Mouse (Mus musculus) 3T3-L1 (cell line): Measurements from ENCODE around the gene Tnk2.

Experiments used
- DNase-seq: peaks from one replicate; pipeline ENCODE4 v3.0.0-alpha.2; 2015; ENCODE audit warnings: low read depth, low spot score

Gene Tnk2

DNA sequence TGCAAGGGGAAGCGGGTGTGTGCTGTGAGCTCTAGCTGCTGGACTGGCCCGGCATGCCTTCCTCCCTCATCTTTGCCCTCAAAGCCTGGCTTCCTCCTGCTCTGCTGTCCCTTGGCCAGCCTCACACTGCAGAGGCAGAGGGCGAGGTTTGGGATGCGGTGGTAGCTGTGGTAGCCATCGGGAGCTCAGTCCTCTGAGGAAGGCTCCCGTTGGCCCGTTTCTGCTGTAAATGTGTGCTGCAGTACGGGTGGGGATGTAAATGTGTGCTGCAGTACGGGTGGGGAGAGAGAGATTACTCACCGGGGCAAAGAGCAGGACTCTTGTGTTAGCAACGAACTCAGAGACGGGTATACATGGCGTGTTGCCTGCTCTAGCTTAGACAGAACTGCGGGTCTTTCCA lies 35.1 kb downstream of the Tnk2 start:
- DNase-seq: peak; percentile 61

DNA sequence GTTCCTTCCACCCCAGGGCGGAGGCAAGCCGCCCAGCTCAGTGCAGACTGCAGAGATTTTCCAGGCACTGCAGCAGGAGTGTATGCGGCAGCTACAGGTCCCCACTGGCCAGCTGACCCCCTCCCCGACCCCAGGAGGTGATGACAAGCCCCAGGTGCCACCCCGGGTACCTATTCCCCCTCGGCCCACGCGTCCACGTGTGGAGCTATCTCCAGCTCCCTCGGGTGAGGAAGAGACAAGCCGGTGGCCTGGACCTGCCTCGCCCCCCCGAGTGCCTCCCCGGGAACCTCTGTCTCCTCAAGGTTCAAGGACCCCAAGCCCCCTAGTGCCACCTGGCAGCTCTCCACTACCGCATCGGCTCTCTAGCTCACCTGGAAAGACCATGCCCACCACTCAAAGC lies 36.3 kb downstream of the Tnk2 start:
- DNase-seq: no peak

DNA sequence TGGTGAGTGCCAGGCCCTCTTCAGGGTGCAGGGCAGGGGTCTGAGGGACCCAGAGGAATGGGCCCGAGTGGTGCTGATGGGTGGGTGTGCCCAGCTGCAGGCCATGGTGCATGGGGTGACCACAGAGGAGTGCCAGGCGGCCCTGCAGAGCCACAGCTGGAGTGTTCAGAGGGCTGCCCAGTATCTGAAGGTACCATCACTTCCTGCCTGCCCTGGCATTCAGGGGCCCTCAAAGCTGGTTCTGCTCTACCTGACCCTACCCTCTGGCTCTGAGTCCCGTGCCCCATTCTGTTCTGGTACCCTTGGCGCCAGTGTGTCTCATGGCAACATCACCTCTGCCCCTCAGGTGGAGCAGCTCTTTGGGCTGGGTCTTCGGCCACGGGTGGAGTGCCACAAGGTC lies 37.1 kb downstream of the Tnk2 start:
- DNase-seq: no peak

DNA sequence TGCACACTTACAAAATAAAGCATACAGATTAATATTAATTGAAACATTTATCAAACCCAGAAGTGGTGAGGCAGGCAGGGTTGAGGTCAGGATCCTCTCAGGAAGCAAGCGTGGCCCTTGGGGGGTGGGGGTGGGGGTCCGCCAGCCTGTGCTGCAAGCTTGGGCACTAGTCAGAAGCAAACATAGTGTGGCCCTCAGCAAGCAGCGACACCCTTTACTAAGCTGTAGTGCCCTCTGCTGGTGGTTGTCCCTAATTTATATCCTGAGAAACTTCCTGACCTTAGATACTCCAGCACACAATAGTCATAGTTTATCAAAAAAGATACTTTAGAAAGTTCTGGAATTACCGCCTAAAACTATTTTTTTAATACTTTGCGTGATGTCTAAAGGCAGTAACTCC lies 38.5 kb downstream of the Tnk2 start:
- DNase-seq: peak; percentile 93

GRCm38 (mm10) chr16:32682841-32683240 lies 39.2 kb downstream of the Tnk2 start:
- no peak for DNase-seq

GRCm38 (mm10) chr16:32683343-32683742 lies 39.7 kb downstream of the Tnk2 start:
- DNase-seq: peak; percentile 83

- DNase-seq: no peak
These were observed 41.7 kb downstream of the Tnk2 start for GRCm38 (mm10) chr16:32685405-32685804.

DNA sequence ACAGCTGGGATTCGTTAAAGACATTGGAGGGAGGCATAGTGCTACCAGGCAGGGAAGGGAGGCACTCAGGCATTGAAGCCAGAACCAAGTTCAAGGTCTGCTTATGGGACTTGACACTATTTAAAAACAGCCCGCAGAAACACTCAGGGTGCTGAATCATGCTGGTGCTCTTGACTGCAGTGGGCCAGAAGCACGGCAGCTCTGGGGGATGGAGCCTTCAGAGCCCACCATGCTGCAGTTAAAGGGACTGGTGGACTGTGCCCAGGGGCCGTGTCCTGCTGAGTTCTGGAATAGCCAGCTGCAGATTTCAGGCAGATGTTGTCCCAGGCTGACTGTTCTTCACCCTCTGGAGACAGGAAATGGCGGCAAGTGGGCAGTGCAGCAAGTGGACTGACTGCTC lies 42.3 kb downstream of the Tnk2 start:
- DNase-seq: no peak

DNA sequence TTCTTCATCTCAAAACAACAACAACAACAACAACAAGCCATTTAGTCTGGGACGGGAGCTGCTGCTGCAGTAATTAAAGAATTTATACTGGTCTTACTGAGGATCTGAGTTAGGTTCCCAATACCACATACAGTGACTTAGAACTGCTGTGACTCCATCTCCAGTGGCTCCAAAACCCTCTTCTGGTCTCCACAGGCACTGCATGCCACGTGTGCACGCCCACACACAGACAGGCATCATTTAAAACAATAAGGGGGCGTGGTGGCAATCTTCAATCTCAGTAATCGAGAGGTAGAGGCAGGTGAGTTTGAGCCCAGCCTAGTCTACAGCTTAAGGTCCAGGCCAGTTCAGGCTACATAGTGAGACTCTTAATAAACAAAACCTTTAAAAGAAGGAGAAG lies 43.5 kb downstream of the Tnk2 start:
- DNase-seq: peak; percentile 50

GRCm38 (mm10) chr16:32688770-32689169 lies 45.1 kb downstream of the Tnk2 start:
- DNase-seq: peak; percentile 50

- peak; percentile 88 for DNase-seq
These were observed 45.8 kb downstream of the Tnk2 start for GRCm38 (mm10) chr16:32689501-32689900.

DNA sequence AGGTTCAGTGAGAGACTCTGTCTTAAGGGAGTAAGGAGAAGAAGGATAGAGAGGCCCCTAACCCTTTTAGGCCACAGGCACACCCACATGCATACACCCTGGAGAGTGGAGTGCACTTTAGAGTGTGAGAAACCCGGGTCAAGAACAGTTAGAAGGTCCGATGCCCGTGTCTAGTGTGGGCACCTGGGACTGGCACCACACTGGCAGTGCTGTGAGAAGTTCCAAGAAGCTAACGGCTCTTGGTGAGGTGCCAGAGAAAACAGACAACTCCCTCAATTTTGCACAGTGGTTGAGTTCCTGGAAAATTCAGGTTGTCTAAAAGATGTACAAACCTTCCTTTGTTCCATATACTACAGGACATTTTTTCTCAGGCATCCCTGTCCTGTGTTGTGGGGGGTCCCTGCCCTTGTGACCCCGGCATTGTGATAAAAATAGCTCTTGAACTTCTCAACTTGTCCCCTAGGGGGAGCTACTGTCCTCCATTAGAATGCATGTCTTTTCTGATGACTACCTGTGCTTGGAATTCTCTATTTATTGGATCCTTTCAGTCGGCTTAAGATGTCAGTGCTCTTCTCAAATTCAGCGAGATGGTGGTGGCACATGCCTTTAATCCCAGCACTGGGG lies 53.3 kb downstream of the Tnk2 start:
- peak; percentile 72 for DNase-seq

DNA sequence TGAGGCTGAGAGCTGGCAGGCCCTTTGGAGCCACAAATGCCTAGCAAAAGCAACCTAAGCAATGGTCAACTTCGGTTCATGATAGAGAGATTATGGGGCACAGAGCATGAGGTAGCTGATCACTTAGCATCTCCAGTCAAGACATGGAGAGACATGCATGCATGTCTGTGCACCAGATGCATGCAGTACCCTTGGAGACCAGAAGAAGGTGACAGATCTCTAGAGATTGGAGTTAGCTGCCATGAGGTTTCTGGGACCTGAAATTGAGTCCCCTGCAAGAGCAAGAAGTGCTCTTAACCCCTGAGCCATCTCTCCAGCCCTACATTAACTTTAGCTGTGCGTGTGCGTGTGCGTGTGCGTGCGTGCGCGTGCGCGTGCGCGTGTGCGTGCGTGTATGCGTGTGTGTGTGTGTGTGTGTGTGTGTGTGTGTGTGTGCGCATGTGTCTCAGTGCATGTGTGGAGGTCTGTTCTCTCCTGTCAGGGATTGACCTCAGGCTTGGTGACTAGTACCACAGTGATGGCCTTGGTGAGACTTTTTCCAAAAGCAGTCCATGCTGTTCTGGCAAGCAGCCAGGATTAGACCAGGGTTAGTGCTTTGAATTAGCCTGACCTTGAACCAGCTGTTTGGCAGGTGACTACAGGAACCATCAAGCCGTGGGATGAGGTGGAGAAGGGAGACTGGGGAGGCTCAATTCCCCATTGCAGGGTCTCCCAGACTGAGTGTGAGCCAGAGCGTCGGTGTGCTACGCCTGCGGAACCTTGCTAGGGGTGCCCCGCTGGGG lies 54.2 kb downstream of the Tnk2 start:
- peak; percentile 31 for DNase-seq

- DNase-seq: no peak
These were observed 54.9 kb downstream of the Tnk2 start for GRCm38 (mm10) chr16:32698550-32698949.

- peak; percentile 30 for DNase-seq
These were observed 59.7 kb downstream of the Tnk2 start for GRCm38 (mm10) chr16:32703312-32703912.

GRCm38 (mm10) chr16:32705606-32706005 lies 61.9 kb downstream of the Tnk2 start:
- DNase-seq: no peak

DNA sequence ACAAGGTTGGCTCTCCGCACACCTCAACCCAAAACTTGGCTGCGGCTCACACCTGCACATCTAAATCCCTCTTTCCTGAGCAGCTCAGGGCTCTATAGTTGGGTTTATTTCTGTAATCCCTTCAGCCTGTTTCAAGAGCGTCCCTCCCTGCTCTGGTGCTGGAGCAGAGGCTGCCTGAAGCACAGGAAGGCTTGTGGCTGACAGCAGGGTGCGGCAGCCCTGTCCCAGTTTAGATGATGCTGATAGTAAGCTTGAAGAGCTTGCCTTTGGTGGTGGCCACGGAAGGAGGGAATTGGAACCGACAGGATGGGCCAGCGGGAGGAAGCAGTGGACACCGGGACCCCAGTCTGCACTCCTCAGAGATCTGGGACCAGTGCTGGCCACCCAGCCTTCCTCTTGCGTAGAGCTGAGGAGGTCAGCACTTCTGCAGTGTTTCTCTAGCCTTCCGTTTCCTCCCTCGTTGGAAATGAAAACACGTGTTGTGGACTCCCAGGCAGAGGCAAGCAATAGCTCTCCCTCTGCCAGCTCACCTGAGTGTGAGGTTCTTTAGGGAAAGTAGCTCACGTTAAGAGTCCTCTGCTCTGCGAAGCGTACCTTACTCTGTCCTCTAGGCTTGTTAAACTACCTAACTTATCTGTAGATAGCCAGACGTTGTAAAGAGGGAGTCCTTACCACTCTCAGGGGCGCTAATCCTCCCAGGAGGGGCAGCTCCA lies 63.6 kb downstream of the Tnk2 start:
- DNase-seq: no peak

DNA sequence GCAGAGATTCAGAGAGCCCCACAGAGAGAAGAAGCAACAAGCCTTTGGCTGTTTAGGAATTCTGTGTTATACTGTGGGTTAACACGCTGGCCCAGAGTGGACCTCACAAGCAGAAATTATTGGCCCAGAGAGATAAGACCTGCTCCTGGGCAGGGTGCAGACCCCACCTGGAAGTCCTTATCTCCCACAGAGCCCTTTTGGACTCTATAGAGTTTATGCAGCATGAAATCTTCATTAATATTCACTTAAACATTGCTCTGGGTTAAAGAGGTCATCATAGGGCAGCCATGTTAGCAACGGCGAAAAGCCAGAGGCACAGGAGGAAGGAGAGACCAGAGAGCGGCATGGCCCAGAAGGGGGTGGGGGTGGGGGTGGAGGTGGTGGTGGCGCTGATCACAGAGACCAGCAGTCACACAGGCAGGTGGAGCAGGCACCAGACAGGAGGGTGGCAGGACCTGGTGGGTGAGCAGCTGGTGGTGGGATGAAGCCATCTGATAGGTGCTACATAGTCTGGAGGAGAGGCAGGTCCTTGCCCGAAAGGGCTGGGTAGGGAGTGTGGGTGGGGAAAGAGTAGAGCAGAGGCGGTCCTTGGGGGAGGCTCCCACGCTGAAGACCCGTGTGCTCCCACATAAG lies 64.3 kb downstream of the Tnk2 start:
- no peak for DNase-seq

GRCm38 (mm10) chr16:32708457-32709033 lies 64.9 kb downstream of the Tnk2 start:
- DNase-seq: no peak

DNA sequence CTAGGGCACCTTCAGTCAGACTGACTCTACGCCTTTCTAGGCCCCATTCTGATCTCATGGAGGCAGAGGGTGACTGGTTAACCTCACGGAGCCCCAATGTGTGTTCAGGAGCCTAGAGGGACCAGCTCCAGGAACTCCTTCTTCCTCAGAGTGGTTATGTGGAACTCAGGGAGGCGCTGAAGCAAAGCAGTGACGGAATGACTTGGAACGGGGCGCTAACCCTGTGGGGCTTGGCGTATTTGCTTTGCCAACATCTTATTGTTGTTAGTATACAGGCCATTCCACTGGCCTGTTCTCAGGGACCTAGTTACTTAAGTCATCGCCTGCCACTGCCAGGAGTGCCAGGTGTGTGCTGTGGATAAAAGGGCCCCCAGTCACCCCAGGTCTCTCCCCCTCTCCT lies 65.4 kb downstream of the Tnk2 start:
- DNase-seq: no peak

DNA sequence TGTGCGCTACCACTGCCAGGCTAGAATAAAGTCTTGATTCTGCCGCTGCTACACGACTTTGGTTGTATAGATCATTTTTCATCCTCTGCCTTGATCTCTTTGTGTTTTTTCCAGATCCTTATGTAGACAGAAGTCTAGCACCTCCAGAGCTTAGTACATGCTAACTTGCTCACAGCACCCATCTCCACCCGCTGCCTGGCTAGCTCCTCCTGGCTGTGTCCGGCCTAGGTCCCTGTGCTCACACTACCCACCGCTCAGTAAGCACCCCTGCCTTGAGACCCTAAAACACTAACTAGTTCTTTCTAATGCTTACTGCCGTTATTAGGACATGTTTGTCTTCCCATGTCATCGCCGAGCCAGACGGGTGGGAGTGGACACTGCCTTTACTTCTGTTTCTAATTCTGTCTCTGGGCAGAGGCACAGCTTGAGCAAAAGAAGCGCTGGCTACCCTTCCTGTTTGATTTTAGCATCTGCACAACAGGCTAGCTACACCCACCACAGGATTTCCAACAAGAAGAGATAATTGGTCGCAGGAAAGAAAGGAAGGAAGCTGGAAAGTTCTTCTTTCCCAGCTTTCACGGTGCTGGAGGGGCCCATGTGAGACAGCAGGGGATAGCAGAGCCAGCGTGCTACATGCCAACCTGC lies 66.9 kb downstream of the Tnk2 start:
- DNase-seq: no peak
